Mouse (Mus musculus) retina, postnatal 1 day (tissue): ENCODE data around the gene Syncrip.

Experiments used
- DNase-seq: peaks from one replicate; pipeline ENCODE4 v3.0.0-alpha.2; 2012

The Syncrip gene

GRCm38 (mm10) chr9:88482230-88482828, at the start of gene Syncrip:
Syncrip (minus strand) TSS chr9:88482574.
- DNase-seq = peak; percentile 98

- no peak for DNase-seq
Observed at GRCm38 (mm10) chr9:88529979-88530580, 47.7 kb upstream of the Syncrip start.

- DNase-seq = no peak
Observed at GRCm38 (mm10) chr9:88529571-88529970, 47.2 kb upstream of the Syncrip start.

DNA sequence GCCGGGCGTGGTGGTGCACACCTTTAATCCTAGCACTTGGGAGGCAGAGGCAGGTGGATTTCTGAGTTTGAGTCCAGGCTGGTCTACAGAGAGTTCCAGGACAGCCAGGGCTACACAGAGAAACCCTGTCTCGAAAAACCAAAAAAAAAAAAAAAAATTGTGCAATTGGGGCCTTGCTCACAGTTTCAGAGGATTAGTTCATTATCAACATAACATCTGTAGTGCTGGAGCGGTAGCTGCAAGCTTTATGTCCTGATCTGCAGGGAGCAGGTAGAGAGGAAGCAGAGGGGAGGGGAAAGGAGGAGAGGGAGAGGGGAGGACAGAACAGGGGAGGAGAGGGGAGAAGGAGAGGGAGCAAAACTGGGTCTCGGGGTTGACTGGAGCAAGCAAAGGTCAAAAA, 46.4 kb upstream of the Syncrip start:
- no peak for DNase-seq

- no peak for DNase-seq
Observed at GRCm38 (mm10) chr9:88527956-88528355, 45.6 kb upstream of the Syncrip start.

- DNase-seq = no peak
Observed at GRCm38 (mm10) chr9:88525341-88525740, 43.0 kb upstream of the Syncrip start.

- no peak for DNase-seq
Observed at GRCm38 (mm10) chr9:88524796-88525195, 42.4 kb upstream of the Syncrip start.

DNA sequence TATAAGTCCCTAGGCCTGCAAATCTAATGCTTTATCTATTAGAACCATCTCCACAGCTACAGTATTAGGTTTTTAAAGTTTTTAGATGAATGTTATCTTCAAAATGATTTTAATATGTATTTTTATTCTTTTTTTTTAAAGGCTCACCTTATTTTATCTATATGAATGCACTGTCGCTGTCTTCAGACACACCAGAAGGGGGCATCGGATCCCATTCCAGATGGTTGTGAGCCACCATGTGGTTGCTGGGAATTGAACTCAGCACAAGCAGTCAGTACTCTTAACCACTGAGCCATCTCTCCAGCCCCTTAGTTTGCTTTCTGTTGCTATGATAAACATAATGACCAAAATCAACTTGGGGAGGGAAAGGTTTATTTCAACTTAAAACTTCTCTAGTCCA, 42.0 kb upstream of the Syncrip start:
- no peak for DNase-seq

GRCm38 (mm10) chr9:88523335-88523668, 40.9 kb upstream of the Syncrip start:
- DNase-seq = no peak

DNA sequence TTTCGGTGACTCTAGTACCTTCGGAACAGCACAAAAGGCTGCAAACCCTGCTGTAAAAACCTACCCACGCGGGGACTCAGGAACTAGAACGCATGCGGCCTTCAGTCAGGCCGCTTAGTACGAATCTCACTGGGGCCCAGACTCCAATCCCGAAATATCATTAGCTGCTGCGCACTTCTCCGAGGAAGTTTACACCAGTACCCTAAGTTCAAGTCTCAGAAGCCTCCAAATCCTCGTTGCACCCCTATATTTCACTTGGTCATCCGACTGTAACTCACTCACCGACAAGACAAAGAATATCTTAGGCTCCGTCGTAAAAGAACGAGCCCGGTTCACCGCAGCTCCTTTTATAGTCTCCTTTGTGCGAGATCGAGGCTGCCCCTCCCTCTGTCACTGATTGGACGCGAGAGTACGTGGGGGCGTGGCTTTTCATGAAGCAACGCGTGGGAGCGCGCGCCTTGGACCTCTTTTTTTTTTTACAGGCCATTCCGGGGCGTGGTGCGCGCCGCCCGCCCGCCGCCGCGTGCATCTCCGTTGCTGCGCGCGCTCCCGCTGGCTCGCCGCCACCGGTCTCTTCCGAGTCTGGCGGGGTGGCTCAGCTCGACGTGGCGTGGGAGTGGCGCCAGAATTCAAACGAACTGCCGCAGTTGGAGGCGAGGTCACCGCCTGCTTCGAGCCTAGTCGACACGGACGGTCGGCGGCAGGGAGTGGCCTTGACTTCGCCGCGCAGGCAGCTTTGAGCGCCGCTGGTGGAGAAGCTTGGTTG, 40.4 kb upstream of the Syncrip start:
- DNase-seq = peak; percentile 99

GRCm38 (mm10) chr9:88521961-88522568, 39.7 kb upstream of the Syncrip start:
- DNase-seq = no peak

- no peak for DNase-seq
Observed at GRCm38 (mm10) chr9:88520849-88521483, 38.6 kb upstream of the Syncrip start.

- DNase-seq = no peak
Observed at GRCm38 (mm10) chr9:88520122-88520848, 37.9 kb upstream of the Syncrip start.

DNA sequence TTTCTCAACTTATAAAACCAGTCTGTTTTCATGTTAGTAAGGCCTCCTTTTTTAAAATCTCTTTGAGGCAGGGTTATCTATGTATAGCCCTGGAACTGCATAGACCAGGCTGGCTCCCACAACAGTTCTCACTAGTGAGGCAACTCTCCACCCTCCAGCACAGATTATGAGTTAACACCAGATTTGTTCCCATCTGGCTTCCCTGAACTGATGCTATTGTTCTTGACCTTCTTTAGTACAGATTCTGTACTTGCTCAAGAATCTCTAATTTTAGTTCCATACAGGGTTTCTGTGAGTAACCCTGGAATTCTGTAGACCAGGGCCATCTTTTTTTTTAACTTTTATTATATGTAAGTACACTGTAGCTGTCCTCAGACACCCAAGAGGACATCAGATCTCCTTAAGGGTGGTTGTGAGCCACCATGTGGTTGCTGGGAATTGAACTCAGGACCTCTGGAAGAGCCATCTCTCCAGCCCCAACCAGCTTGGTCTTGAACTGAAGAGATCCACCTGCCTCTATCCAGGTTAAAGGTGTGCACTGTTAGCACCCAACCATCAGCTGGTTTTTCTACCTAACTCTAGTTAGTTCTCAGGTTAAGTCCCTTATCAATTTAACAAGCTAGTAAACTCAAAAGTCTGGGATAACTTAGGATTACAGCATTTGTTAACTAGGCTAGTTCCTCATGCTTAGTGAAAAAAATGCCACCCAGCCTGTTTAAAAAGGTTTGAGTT, 37.2 kb upstream of the Syncrip start:
- peak; percentile 24 for DNase-seq

- DNase-seq = no peak
Observed at GRCm38 (mm10) chr9:88516361-88516995, 34.1 kb upstream of the Syncrip start.

GRCm38 (mm10) chr9:88515546-88515945, 33.2 kb upstream of the Syncrip start:
- no peak for DNase-seq

DNA sequence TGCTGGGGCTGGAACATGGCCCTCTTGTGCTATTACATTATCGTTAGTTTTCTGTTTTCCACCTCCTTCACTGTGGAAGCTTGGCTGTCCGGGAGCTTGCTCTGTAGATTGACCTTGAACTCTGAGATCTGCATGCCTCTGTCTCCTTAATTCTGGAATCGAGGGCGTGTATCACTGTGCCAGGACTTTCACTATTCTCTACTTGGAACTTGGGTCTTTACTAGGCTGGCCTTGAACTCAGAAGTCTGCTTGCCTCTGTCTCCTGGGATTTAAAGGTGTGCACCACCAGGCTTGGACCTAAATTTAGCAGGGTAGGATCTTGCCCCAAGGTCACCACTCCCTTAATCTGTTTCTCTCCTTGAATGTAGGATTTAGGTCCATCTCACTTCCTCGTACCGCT, 19.5 kb upstream of the Syncrip start:
- DNase-seq = no peak

GRCm38 (mm10) chr9:88500112-88500511, 17.7 kb upstream of the Syncrip start:
- no peak for DNase-seq

DNA sequence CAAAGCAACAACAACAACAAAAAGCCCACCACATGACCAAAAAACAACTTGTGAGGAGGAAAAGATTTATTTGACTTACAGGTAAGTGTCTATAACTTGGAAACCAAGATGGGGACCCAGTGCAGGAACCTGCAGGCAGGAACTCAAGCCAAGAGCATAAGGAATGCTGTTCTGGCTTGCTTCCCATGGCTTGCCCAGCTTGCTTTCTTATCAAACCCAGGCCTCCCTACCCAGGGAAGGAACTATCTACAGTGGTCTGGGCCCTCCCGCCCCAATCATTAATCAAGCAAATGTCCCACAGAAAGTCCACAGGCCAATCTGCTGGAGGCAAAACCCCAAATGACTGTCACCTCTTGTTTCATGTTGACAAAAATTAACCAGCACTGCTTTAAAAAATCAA, 10.1 kb upstream of the Syncrip start:
- DNase-seq = no peak

DNA sequence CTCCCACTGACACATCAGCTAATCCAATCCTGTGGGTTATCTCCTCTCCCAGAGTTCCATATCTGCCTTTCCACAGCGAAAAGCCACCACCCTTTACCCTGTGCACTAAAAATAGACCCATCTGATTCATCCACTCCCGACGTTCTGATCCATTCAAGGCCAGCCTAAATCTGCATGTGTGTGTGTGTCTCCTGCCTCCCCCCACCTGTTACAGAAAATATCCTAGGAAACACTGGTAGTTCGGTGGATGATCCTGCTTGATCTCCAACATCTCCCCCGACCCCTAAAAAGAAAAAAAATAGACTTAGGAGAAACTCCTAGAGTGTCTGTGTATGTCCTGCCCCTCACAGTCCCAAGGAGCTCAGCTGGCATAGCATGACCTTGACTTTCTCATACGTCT, 2.2 kb upstream of the Syncrip start:
- peak; percentile 19 for DNase-seq

DNA sequence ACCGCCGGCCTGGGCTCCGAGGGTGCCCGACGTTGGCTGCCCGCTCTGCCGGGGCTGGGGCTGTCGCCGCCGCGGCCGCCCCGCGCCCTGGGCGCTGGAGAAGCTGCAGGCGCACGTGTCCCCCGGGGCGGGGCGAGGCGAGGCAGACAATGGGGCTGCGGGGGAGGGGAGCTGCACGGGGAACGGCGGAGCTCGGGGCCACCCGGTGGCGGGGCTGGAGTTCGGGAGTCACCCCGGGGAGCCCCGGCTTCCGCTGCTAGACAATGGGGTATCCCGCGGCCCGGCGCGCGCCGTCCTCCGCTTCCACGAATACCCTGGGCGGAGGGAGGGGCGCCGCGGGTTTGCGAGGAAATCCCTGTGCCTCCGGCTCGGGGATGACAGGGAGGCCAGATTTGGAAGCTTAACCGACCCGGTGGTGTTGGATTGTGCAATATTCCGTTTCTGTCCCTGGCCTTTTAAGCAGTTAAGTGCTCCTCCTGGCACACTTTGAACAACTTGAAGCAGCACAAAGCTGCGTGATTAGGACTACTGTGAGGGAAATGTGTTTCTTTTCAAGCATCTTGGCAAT, 539 bp upstream of the Syncrip start:
- DNase-seq = peak; percentile 93
